Mouse (Mus musculus): Measurements from ENCODE around the gene Camta2. TPM values are rescaled to one million over a fixed set of nuclear protein-coding genes. Genes with fewer than 3 reads are reported as not detected.

The Camta2 gene
- polyA plus RNA-seq, 1 experiment from 2014 or later, result 14.2 TPM

GRCm38 (mm10) chr11:70681897-70682581, 5.9 kb downstream of the Camta2 start:
- no peaks in the 10 kb centered on the region for H3K27me3 ChIP-seq (ENCODE audit: control insufficient read depth, insufficient read depth, low read length)
- peaks cover 13% of the 10 kb centered on the region; the same call in 1 of the 2 replicates for H3K4me1 ChIP-seq (ENCODE audit: control insufficient read depth, insufficient read depth, low read length)
- H3K27ac ChIP-seq (ENCODE audit: low read length), result no peak overlapping the region
- 0 out of 2 replicates have a peak overlapping the region, but pooled peaks have one; percentile 37 for H3K9ac ChIP-seq (ENCODE audit: low read length)
- H3K9me3 ChIP-seq (replicated peaks; ENCODE audit: control insufficient read depth, low read length), result no peaks in the 10 kb centered on the region
- peaks cover 5% of the 10 kb centered on the region; the same call in 1 of the 2 replicates for H3K36me3 ChIP-seq (ENCODE audit: control insufficient read depth, insufficient read depth, low read length)
- 27% methylated on average over 11 of the region's 11 CpGs for WGBS
- no peak overlapping the region for H3K4me2 ChIP-seq (ENCODE audit: low read depth, low read length)
- no peak overlapping the region for H3K4me3 ChIP-seq (replicated peaks; ENCODE audit: low read length)
- 0 out of 2 replicates have a peak, but pooled peaks have one; percentile 18 for ATAC-seq (ENCODE audit: insufficient read depth, low FRiP score)

- Histone ChIP-seq H3K4me3 (replicated peaks; ENCODE audit: low read length) (no peak overlapping the region), H3K36me3 (ENCODE audit: control insufficient read depth, insufficient read depth, low read length) (peaks cover 5% of the 10 kb centered on the region; the same call in 1 of the 2 replicates), H3K4me1 (ENCODE audit: control insufficient read depth, insufficient read depth, low read length) (peaks cover 6% of the 10 kb centered on the region; the same call in 1 of the 2 replicates), H3K4me2 (ENCODE audit: low read depth, low read length) (no peak overlapping the region), H3K9ac (ENCODE audit: low read length) (no peak overlapping the region), H3K27ac (ENCODE audit: low read length) (no peak overlapping the region), H3K27me3 (ENCODE audit: control insufficient read depth, insufficient read depth, low read length) (no peaks in the 10 kb centered on the region), H3K9me3 (replicated peaks; ENCODE audit: control insufficient read depth, low read length) (no peaks in the 10 kb centered on the region)
- no peak for ATAC-seq (ENCODE audit: insufficient read depth, low FRiP score)
- WGBS, result 69% methylated on average over 12 of the region's 12 CpGs
These were observed 6.7 kb downstream of the Camta2 start for GRCm38 (mm10) chr11:70681170-70681569.

- no peaks in the 10 kb centered on the region for H3K9me3 ChIP-seq (replicated peaks; ENCODE audit: control insufficient read depth, low read length)
- no peak overlapping the region for H3K4me2 ChIP-seq (ENCODE audit: low read depth, low read length)
- H3K4me1 ChIP-seq (ENCODE audit: control insufficient read depth, insufficient read depth, low read length), result peaks cover 6% of the 10 kb centered on the region; the same call in 1 of the 2 replicates
- H3K36me3 ChIP-seq (ENCODE audit: control insufficient read depth, insufficient read depth, low read length), result peaks cover 10% of the 10 kb centered on the region; the same call in 1 of the 2 replicates
- H3K9ac ChIP-seq (ENCODE audit: low read length), result no peak overlapping the region
- H3K27me3 ChIP-seq (ENCODE audit: control insufficient read depth, insufficient read depth, low read length), result no peaks in the 10 kb centered on the region
- no peak for ATAC-seq (ENCODE audit: insufficient read depth, low FRiP score)
- no peak overlapping the region for H3K4me3 ChIP-seq (replicated peaks; ENCODE audit: low read length)
- no peak overlapping the region for H3K27ac ChIP-seq (ENCODE audit: low read length)
- WGBS, result 88% methylated on average over 8 of the region's 8 CpGs
These were observed 8.0 kb downstream of the Camta2 start for GRCm38 (mm10) chr11:70679894-70680293.

GRCm38 (mm10) chr11:70679361-70679760, 8.5 kb downstream of the Camta2 start:
- ATAC-seq (ENCODE audit: insufficient read depth, low FRiP score), result no peak
- peaks cover 10% of the 10 kb centered on the region; the same call in 1 of the 2 replicates for H3K36me3 ChIP-seq (ENCODE audit: control insufficient read depth, insufficient read depth, low read length)
- H3K9me3 ChIP-seq (replicated peaks; ENCODE audit: control insufficient read depth, low read length), result no peaks in the 10 kb centered on the region
- no peaks in the 10 kb centered on the region for H3K27me3 ChIP-seq (ENCODE audit: control insufficient read depth, insufficient read depth, low read length)
- no peak overlapping the region for H3K4me3 ChIP-seq (replicated peaks; ENCODE audit: low read length)
- WGBS, result 94% methylated on average over 8 of the region's 8 CpGs
- H3K4me2 ChIP-seq (ENCODE audit: low read depth, low read length), result no peak overlapping the region
- H3K27ac ChIP-seq (ENCODE audit: low read length), result no peak overlapping the region
- peaks cover 6% of the 10 kb centered on the region; the same call in 1 of the 2 replicates for H3K4me1 ChIP-seq (ENCODE audit: control insufficient read depth, insufficient read depth, low read length)
- no peak overlapping the region for H3K9ac ChIP-seq (ENCODE audit: low read length)

- WGBS, result 71% methylated on average over 2 of the region's 2 CpGs
- Histone ChIP-seq H3K9ac (ENCODE audit: low read length) (no peak overlapping the region), H3K4me2 (ENCODE audit: low read depth, low read length) (no peak overlapping the region), H3K36me3 (ENCODE audit: control insufficient read depth, insufficient read depth, low read length) (peaks cover 10% of the 10 kb centered on the region; the same call in 1 of the 2 replicates), H3K4me3 (replicated peaks; ENCODE audit: low read length) (no peak overlapping the region), H3K27ac (ENCODE audit: low read length) (no peak overlapping the region), H3K4me1 (ENCODE audit: control insufficient read depth, insufficient read depth, low read length) (peaks cover 6% of the 10 kb centered on the region; the same call in 1 of the 2 replicates), H3K27me3 (ENCODE audit: control insufficient read depth, insufficient read depth, low read length) (no peaks in the 10 kb centered on the region), H3K9me3 (replicated peaks; ENCODE audit: control insufficient read depth, low read length) (no peaks in the 10 kb centered on the region)
- no peak for ATAC-seq (ENCODE audit: insufficient read depth, low FRiP score)
These were observed 9.3 kb downstream of the Camta2 start for GRCm38 (mm10) chr11:70678576-70678975.

- WGBS, result 70% methylated on average over 9 of the region's 9 CpGs
- Histone ChIP-seq H3K27ac (ENCODE audit: low read length) (no peak overlapping the region), H3K27me3 (ENCODE audit: control insufficient read depth, insufficient read depth, low read length) (no peaks in the 10 kb centered on the region), H3K4me3 (replicated peaks; ENCODE audit: low read length) (no peak overlapping the region), H3K9ac (ENCODE audit: low read length) (no peak overlapping the region), H3K36me3 (ENCODE audit: control insufficient read depth, insufficient read depth, low read length) (peaks cover 10% of the 10 kb centered on the region; the same call in 1 of the 2 replicates), H3K4me2 (ENCODE audit: low read depth, low read length) (no peak overlapping the region), H3K9me3 (replicated peaks; ENCODE audit: control insufficient read depth, low read length) (no peaks in the 10 kb centered on the region), H3K4me1 (ENCODE audit: control insufficient read depth, insufficient read depth, low read length) (peaks cover 6% of the 10 kb centered on the region; the same call in 1 of the 2 replicates)
- ATAC-seq (ENCODE audit: insufficient read depth, low FRiP score), result no peak
These were observed 9.8 kb downstream of the Camta2 start for GRCm38 (mm10) chr11:70678092-70678491.

- 66% methylated on average over 11 of the region's 11 CpGs for WGBS
- H3K4me2 ChIP-seq (ENCODE audit: low read depth, low read length), result no peak overlapping the region
- peaks cover 10% of the 10 kb centered on the region; the same call in 1 of the 2 replicates for H3K36me3 ChIP-seq (ENCODE audit: control insufficient read depth, insufficient read depth, low read length)
- ATAC-seq (ENCODE audit: insufficient read depth, low FRiP score), result no peak
- H3K27ac ChIP-seq (ENCODE audit: low read length), result no peak overlapping the region
- peaks cover 10% of the 10 kb centered on the region; the same call in 1 of the 2 replicates for H3K4me1 ChIP-seq (ENCODE audit: control insufficient read depth, insufficient read depth, low read length)
- H3K9ac ChIP-seq (ENCODE audit: low read length), result no peak overlapping the region
- H3K9me3 ChIP-seq (replicated peaks; ENCODE audit: control insufficient read depth, low read length), result no peaks in the 10 kb centered on the region
- H3K4me3 ChIP-seq (replicated peaks; ENCODE audit: low read length), result no peak overlapping the region
- no peaks in the 10 kb centered on the region for H3K27me3 ChIP-seq (ENCODE audit: control insufficient read depth, insufficient read depth, low read length)
These were observed 13.4 kb downstream of the Camta2 start for GRCm38 (mm10) chr11:70674501-70674900.

GRCm38 (mm10) chr11:70674014-70674413, 13.9 kb downstream of the Camta2 start:
- H3K27me3 ChIP-seq (ENCODE audit: control insufficient read depth, insufficient read depth, low read length), result no peaks in the 10 kb centered on the region
- no peak overlapping the region for H3K9ac ChIP-seq (ENCODE audit: low read length)
- peaks cover 6% of the 10 kb centered on the region; the same call in 1 of the 2 replicates for H3K36me3 ChIP-seq (ENCODE audit: control insufficient read depth, insufficient read depth, low read length)
- H3K4me2 ChIP-seq (ENCODE audit: low read depth, low read length), result no peak overlapping the region
- H3K4me3 ChIP-seq (replicated peaks; ENCODE audit: low read length), result no peak overlapping the region
- H3K4me1 ChIP-seq (ENCODE audit: control insufficient read depth, insufficient read depth, low read length), result peaks cover 10% of the 10 kb centered on the region; the same call in 1 of the 2 replicates
- WGBS, result 85% methylated on average over 6 of the region's 6 CpGs
- no peaks in the 10 kb centered on the region for H3K9me3 ChIP-seq (replicated peaks; ENCODE audit: control insufficient read depth, low read length)
- ATAC-seq (ENCODE audit: insufficient read depth, low FRiP score), result no peak
- no peak overlapping the region for H3K27ac ChIP-seq (ENCODE audit: low read length)

- no peak overlapping the region for H3K27ac ChIP-seq (ENCODE audit: low read length)
- H3K9me3 ChIP-seq (replicated peaks; ENCODE audit: control insufficient read depth, low read length), result no peaks in the 10 kb centered on the region
- peaks cover 21% of the 10 kb centered on the region for H3K4me1 ChIP-seq (ENCODE audit: control insufficient read depth, insufficient read depth, low read length)
- H3K4me2 ChIP-seq (ENCODE audit: low read depth, low read length), result no peak overlapping the region
- no peaks in the 10 kb centered on the region for H3K27me3 ChIP-seq (ENCODE audit: control insufficient read depth, insufficient read depth, low read length)
- no peak for ATAC-seq (ENCODE audit: insufficient read depth, low FRiP score)
- 0 out of 2 replicates have a peak, but pooled peaks cover 5% of the 10 kb centered on the region for H3K36me3 ChIP-seq (ENCODE audit: control insufficient read depth, insufficient read depth, low read length)
- 86% methylated on average over 16 of the region's 16 CpGs for WGBS
- H3K4me3 ChIP-seq (replicated peaks; ENCODE audit: low read length), result no peak overlapping the region
- H3K9ac ChIP-seq (ENCODE audit: low read length), result 0 out of 2 replicates have a peak overlapping the region, but pooled peaks have one; percentile 7
These were observed 16.4 kb downstream of the Camta2 start for GRCm38 (mm10) chr11:70671333-70672047.
